Mouse (Mus musculus) mature B cell (primary cell): Measurements from ENCODE around the gene Hist1h2bg.

ENCODE experiments used
- in situ Hi-C: fragments of 300-500 bp; cut with MboI; formaldehyde crosslinking; loops from 2 replicates; pipeline ENCODE4 v1.14.3; 2019

Gene Hist1h2bg

GRCm38 (mm10) chr13:23609844-23610243 is 38.6 kb downstream of the Hist1h2bg start:
- in situ Hi-C loops: loop anchor here (10.0 kb wide), 1 partner anchor 1565 kb away; the partner anchor contains the start of genes Hist1h2ag, Hist1h2bj and Hist1h4i

- in situ Hi-C loops: loop anchor here (10.0 kb wide), 1 partner anchor 1566 kb away; the partner anchor contains the start of genes Hist1h2ag, Hist1h2bj and Hist1h4i
These were observed 39.2 kb downstream of the Hist1h2bg start for GRCm38 (mm10) chr13:23610393-23610792.

DNA sequence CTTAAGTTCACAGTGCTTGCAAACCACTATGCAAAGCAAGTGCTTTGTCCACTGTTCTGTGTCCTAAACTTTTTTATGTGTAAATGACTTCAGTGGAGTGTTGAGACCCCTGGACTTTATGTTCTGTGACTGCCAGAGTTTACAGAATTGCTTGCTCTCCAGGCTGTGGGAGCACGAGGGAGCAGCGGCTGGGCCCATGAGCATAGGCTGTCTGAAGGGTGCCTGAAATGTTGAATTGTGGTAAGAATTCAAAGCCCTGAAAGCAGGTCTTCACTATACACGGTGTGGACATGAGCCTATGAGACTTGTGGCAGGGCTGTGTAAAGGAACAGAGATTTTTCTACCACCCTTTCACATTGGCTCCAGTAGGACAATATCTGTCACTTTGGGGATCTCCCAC is 40.4 kb downstream of the Hist1h2bg start:
- in situ Hi-C loops: loop anchor here (10.0 kb wide), 1 partner anchor 1567 kb away; the partner anchor contains the start of genes Hist1h2ag, Hist1h2bj and Hist1h4i

GRCm38 (mm10) chr13:23620056-23620732 is 49.0 kb downstream of the Hist1h2bg start:
- in situ Hi-C loops: no loop called here

- in situ Hi-C loops: no loop called here
These were observed 49.7 kb downstream of the Hist1h2bg start, which contains the start of gene Hist1h2be for GRCm38 (mm10) chr13:23620733-23621531. Hist1h2be (minus strand) TSS chr13:23621124.
